Mouse (Mus musculus): ENCODE results near the gene Tmem35b.

DNA sequence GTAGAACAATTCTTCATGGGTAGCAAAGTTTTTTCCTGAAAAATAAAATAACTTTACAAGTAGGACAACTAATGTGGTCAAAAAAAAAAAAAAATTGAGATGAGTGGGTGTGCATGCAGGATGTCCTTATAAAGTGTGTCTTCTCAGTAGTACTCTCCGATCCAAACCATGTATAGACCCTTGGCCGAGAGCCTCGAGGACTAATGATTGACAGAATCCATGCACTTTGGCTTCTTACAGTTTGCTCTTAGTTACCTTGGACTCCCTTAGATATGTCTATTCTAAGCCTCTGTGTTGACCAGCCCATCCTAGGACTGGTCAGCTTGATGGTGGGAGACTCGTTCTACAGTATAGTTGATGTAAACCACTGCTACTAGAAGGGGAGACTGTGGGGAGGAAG, 15.9 kb upstream of the Tmem35b start:
- TF ChIP-seq CTCF (IDR thresholded peaks at IDR 0.05; ENCODE audit: borderline replicate concordance, insufficient read depth, low read depth, low read length) = no peak
- TF ChIP-seq POLR2A (IDR thresholded peaks at IDR 0.05; ENCODE audit: borderline replicate concordance, insufficient read depth, low read length) = no peak

Measured in cerebellum, adult 2 months (tissue).